In the genomic region with DNA sequence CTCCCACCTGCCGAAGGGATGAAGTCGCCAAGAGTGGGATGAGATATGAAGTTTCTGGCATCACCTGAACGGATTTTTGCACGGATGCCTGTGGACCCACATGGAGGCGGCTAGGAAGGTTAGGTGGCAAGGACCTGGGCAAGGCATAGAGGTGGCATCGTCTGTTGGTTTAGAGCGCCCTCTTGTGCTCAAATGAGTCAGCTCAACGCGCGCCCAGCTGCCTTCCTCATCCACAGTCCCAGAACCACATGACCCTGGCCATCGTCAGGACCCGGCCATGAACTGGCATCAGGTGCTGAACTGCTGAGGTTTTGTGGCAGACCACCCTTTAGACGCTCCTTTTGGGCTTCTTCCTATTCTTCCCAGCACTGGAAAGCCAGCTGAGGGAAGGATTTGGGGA, we compare ENCODE assay signal across 8 mouse cellular contexts. TPM values are rescaled to one million over a fixed set of nuclear protein-coding genes. Genes with fewer than 3 reads are reported as not detected.
A peak's percentile ranks its signal among the peaks of the same experiment; 100 is the strongest.
DNase-seq lines count a peak whose midpoint lies in the region; ATAC-seq and TF ChIP-seq lines count a peak whose summit lies in the region.

No protein-coding gene starts in this region.

- peak; percentile 95 for TF ChIP-seq CTCF in C2C12 (IDR thresholded peaks at IDR 0.05; ENCODE audit: control insufficient read depth, insufficient read depth, insufficient read length)
- peak; percentile 91 for TF ChIP-seq CTCF in cortical plate, adult 2 months (IDR thresholded peaks at IDR 0.05; ENCODE audit: extremely low read depth, insufficient read depth, low read length)
- TF ChIP-seq CTCF in liver, embryonic 14.5 days (IDR thresholded peaks at IDR 0.05; ENCODE audit: low read depth) = peak; percentile 89

- under 1% methylated on average over 13 of the region's 13 CpGs for WGBS in kidney, embryonic 16.5 days
- 2% methylated on average over 13 of the region's 13 CpGs for WGBS in liver, embryonic 14.5 days (ENCODE audit: insufficient replicate concordance)
- 1% methylated on average over 13 of the region's 13 CpGs for WGBS in neural tube, embryonic 13.5 days

- H3K4me2 ChIP-seq in kidney, embryonic 16.5 days (replicated peaks; ENCODE audit: low read depth, low read length) = no peak overlapping the region
- H3K4me2 ChIP-seq in liver, embryonic 14.5 days (ENCODE audit: low read depth) = no peak overlapping the region
- H3K4me2 ChIP-seq in neural tube, embryonic 13.5 days = peak overlapping the region; percentile 36

- no peaks in the 10 kb centered on the region for H3K4me1 ChIP-seq in cortical plate, adult 2 months (ENCODE audit: control insufficient read depth, insufficient read depth, low read length)
- H3K4me1 ChIP-seq in kidney, embryonic 16.5 days (ENCODE audit: insufficient read depth, low read length) = peaks cover 5% of the 10 kb centered on the region; the same call in 1 of the 2 replicates
- H3K4me1 ChIP-seq in liver, embryonic 14.5 days (replicated peaks; ENCODE audit: control insufficient read depth in 2 of 2, insufficient read depth in 2 of 2, low read length in 1 of 2) = no peaks in the 10 kb centered on the region
- H3K4me1 ChIP-seq in neural tube, embryonic 13.5 days (replicated peaks) = peaks cover 64% of the 10 kb centered on the region

- DNase-seq in adrenal gland, adult (ENCODE audit: inconsistent age in 2 of 2, low spot score in 1 of 2) = peak; percentile 75 to 92
- peak; percentile 53 to 67 for DNase-seq in gastrocnemius, postnatal 4 days (ENCODE audit: low spot score in 2 of 2)
- peak; percentile 28 to 40 (median 29) for DNase-seq in liver, embryonic 14.5 days (ENCODE audit: low read depth in 3 of 3, low spot score in 3 of 3)
- peak; percentile 36 to 79 for DNase-seq in thymus, postnatal 10 days (ENCODE audit: low spot score in 2 of 2)

- no peak overlapping the region for H3K27ac ChIP-seq in cortical plate, adult 2 months (ENCODE audit: insufficient read depth, low read length)
- H3K27ac ChIP-seq in kidney, embryonic 16.5 days (ENCODE audit: low read length) = no peak overlapping the region
- no peak overlapping the region for H3K27ac ChIP-seq in liver, embryonic 14.5 days
- H3K27ac ChIP-seq in neural tube, embryonic 13.5 days (replicated peaks) = peak overlapping the region; percentile 98

- H3K79me3 ChIP-seq in C2C12 (ENCODE audit: low read depth) = no peaks in the 10 kb centered on the region

- no peaks in the 10 kb centered on the region for H3K36me3 ChIP-seq in C2C12 (ENCODE audit: control insufficient read depth, insufficient read depth)
- no peaks in the 10 kb centered on the region for H3K36me3 ChIP-seq in kidney, embryonic 16.5 days (ENCODE audit: insufficient read depth, low read length)
- H3K36me3 ChIP-seq in liver, embryonic 14.5 days (replicated peaks; ENCODE audit: control insufficient read depth, insufficient read depth, low read depth) = no peaks in the 10 kb centered on the region
- H3K36me3 ChIP-seq in neural tube, embryonic 13.5 days = no peaks in the 10 kb centered on the region

- no peak overlapping the region for H3K4me3 ChIP-seq in C2C12 (ENCODE audit: insufficient read depth, poor library complexity, severe bottlenecking)
- H3K4me3 ChIP-seq in cortical plate, adult 2 months (ENCODE audit: insufficient read depth, low read length) = no peak overlapping the region
- no peak overlapping the region for H3K4me3 ChIP-seq in kidney, embryonic 16.5 days (ENCODE audit: low read length)
- H3K4me3 ChIP-seq in liver, embryonic 14.5 days (ENCODE audit: insufficient read depth in 1 of 2, low read depth in 2 of 2, low read length in 2 of 2) = no peak overlapping the region
- 0 out of 2 replicates have a peak overlapping the region, but pooled peaks have one; percentile 0 for H3K4me3 ChIP-seq in neural tube, embryonic 13.5 days

- no peak overlapping the region for H3ac ChIP-seq in C2C12 (ENCODE audit: control insufficient read depth, insufficient read length, low read depth)

- TF ChIP-seq EP300 in liver, embryonic 14.5 days (IDR thresholded peaks at IDR 0.05; ENCODE audit: low read depth) = no peak

- no peaks in the 10 kb centered on the region for H3K9me3 ChIP-seq in kidney, embryonic 16.5 days (ENCODE audit: low read length)
- H3K9me3 ChIP-seq in liver, embryonic 14.5 days (ENCODE audit: control insufficient read depth, low read length) = no peaks in the 10 kb centered on the region
- H3K9me3 ChIP-seq in neural tube, embryonic 13.5 days = no peaks in the 10 kb centered on the region

- peak; percentile 49; the same call in 1 of the 2 replicates for ATAC-seq in kidney, embryonic 16.5 days (ENCODE audit: low FRiP score, low TSS enrichment)
- ATAC-seq in liver, embryonic 14.5 days (ENCODE audit: insufficient read depth) = no peak
- ATAC-seq in neural tube, embryonic 13.5 days (ENCODE audit: low read depth) = peak; percentile 50

- no peaks in the 10 kb centered on the region for H3K79me2 ChIP-seq in C2C12 (ENCODE audit: control insufficient read depth, insufficient read depth)

- peaks cover 56% of the 10 kb centered on the region for H3K27me3 ChIP-seq in C2C12 (ENCODE audit: control insufficient read depth, insufficient read depth, insufficient read length)
- H3K27me3 ChIP-seq in kidney, embryonic 16.5 days (ENCODE audit: insufficient read depth, low read length) = peaks cover 62% of the 10 kb centered on the region
- H3K27me3 ChIP-seq in liver, embryonic 14.5 days (ENCODE audit: control insufficient read depth, insufficient read depth, low read length) = peaks cover 43% of the 10 kb centered on the region
- H3K27me3 ChIP-seq in neural tube, embryonic 13.5 days = peaks cover 43% of the 10 kb centered on the region

- no peak overlapping the region for H3K9ac ChIP-seq in kidney, embryonic 16.5 days (replicated peaks; ENCODE audit: low read length)
- no peak overlapping the region for H3K9ac ChIP-seq in liver, embryonic 14.5 days (replicated peaks)
- peak overlapping the region; percentile 52 for H3K9ac ChIP-seq in neural tube, embryonic 13.5 days

- TF ChIP-seq POLR2A in cortical plate, adult 2 months (IDR thresholded peaks at IDR 0.05; ENCODE audit: extremely low read depth, insufficient read depth, low read length) = no peak

TF ChIP-seq in C2C12, 6 proteins besides CTCF, POLR2A, EP300 and RAD21:
- TF ChIP-seq FOSL1 (IDR thresholded peaks at IDR 0.05; ENCODE audit: insufficient read depth, low read length, poor library complexity, severe bottlenecking) (no peak), MYOG (IDR thresholded peaks at IDR 0.05; ENCODE audit: control insufficient read depth, extremely low read depth, insufficient read length) (no peak), USF1 (IDR thresholded peaks at IDR 0.05; ENCODE audit: low read depth) (no peak), CEBPB (IDR thresholded peaks at IDR 0.05; ENCODE audit: low read depth) (no peak), MAX (IDR thresholded peaks at IDR 0.05) (no peak), MYOD1 (IDR thresholded peaks at IDR 0.05; ENCODE audit: control insufficient read depth, insufficient read length, low read depth) (no peak)

RNA-seq across cellular contexts. Expression of a gene that starts 12.0 kb away (rescaled TPM):
- polyA plus RNA-seq in C2C12 (2012; fragmentation: generic; extraction: Trizol) = not detected
- polyA plus RNA-seq in cortical plate, adult 2 months (2012; rRNA removed) = not detected in 2 replicates
- total RNA-seq in gastrocnemius, postnatal 4 days (2021) = under 1 TPM in 1 of 2 experiments, not detected in 1; 0.16 TPM
- 11.5 and 13.5 TPM in 2 replicates for polyA plus RNA-seq in kidney, embryonic 16.5 days (2015; fragmentation: Nextera tagmentation; extraction: Ambion mirVana)
- polyA plus RNA-seq in liver, embryonic 14.5 days (2012; rRNA removed) = 5.6 and 7.8 TPM in 2 replicates
- polyA plus RNA-seq in liver, embryonic 14.5 days (2014; fragmentation: Nextera tagmentation; extraction: Ambion mirVana) = 7.6 and 8.0 TPM in 2 replicates
- polyA plus RNA-seq in neural tube, embryonic 13.5 days (2015; fragmentation: Nextera tagmentation; extraction: Ambion mirVana) = 0.15 and 0.67 TPM in 2 replicates

RNA-seq across cellular contexts. Expression of a gene that starts 44.5 kb away (rescaled TPM):
- not detected for polyA plus RNA-seq in C2C12 (2012; fragmentation: generic; extraction: Trizol)
- polyA plus RNA-seq in cortical plate, adult 2 months (2012; rRNA removed) = 0.08 TPM in 1 of 2 replicates, not detected in the other
- under 1 TPM; 0.26 to 0.59 TPM for total RNA-seq in gastrocnemius, postnatal 4 days (2021)
- 0.15 and 2.2 TPM in 2 replicates for polyA plus RNA-seq in kidney, embryonic 16.5 days (2015; fragmentation: Nextera tagmentation; extraction: Ambion mirVana)
- not detected in 2 replicates for polyA plus RNA-seq in liver, embryonic 14.5 days (2012; rRNA removed)
- polyA plus RNA-seq in liver, embryonic 14.5 days (2014; fragmentation: Nextera tagmentation; extraction: Ambion mirVana) = not detected in 2 replicates
- polyA plus RNA-seq in neural tube, embryonic 13.5 days (2015; fragmentation: Nextera tagmentation; extraction: Ambion mirVana) = 0.23 and 0.33 TPM in 2 replicates

RNA-seq across cellular contexts. Expression of a gene that starts 54.3 kb away (rescaled TPM):
- polyA plus RNA-seq in C2C12 (2012; fragmentation: generic; extraction: Trizol) = 2.3 TPM
- 3.3 and 5.0 TPM in 2 replicates for polyA plus RNA-seq in cortical plate, adult 2 months (2012; rRNA removed)
- total RNA-seq in gastrocnemius, postnatal 4 days (2021) = 10 to 100 TPM; 10.9 to 12.5 TPM
- polyA plus RNA-seq in kidney, embryonic 16.5 days (2015; fragmentation: Nextera tagmentation; extraction: Ambion mirVana) = 12.3 and 15.3 TPM in 2 replicates
- 2.3 and 2.5 TPM in 2 replicates for polyA plus RNA-seq in liver, embryonic 14.5 days (2012; rRNA removed)
- 3.7 and 4.6 TPM in 2 replicates for polyA plus RNA-seq in liver, embryonic 14.5 days (2014; fragmentation: Nextera tagmentation; extraction: Ambion mirVana)
- 8.5 and 12.5 TPM in 2 replicates for polyA plus RNA-seq in neural tube, embryonic 13.5 days (2015; fragmentation: Nextera tagmentation; extraction: Ambion mirVana)

RNA-seq across cellular contexts. Expression of a gene that starts 54.4 kb away (rescaled TPM):
- polyA plus RNA-seq in C2C12 (2012; fragmentation: generic; extraction: Trizol) = 628 TPM
- 151 and 165 TPM in 2 replicates for polyA plus RNA-seq in cortical plate, adult 2 months (2012; rRNA removed)
- total RNA-seq in gastrocnemius, postnatal 4 days (2021) = 100 to 1,000 TPM; 231 to 248 TPM
- polyA plus RNA-seq in kidney, embryonic 16.5 days (2015; fragmentation: Nextera tagmentation; extraction: Ambion mirVana) = 575 and 599 TPM in 2 replicates
- polyA plus RNA-seq in liver, embryonic 14.5 days (2012; rRNA removed) = 121 and 179 TPM in 2 replicates
- polyA plus RNA-seq in liver, embryonic 14.5 days (2014; fragmentation: Nextera tagmentation; extraction: Ambion mirVana) = 269 and 292 TPM in 2 replicates
- polyA plus RNA-seq in neural tube, embryonic 13.5 days (2015; fragmentation: Nextera tagmentation; extraction: Ambion mirVana) = 496 and 532 TPM in 2 replicates

Comparison
In these comparisons a context has a peak if more than half of its experiments do, and no peak if none do; other contexts are left out.
1. DNase-seq: peak in every context shown above with its lines; median percentile 84 in adrenal gland, adult; 60 in gastrocnemius, postnatal 4 days; 58 in thymus, postnatal 10 days; 29 in liver, embryonic 14.5 days.